Mouse (Mus musculus) kidney, adult 11 months (tissue): ENCODE data around the gene Cenpt.

Experiments used
- DNase-seq: peaks from one replicate; pipeline ENCODE4 v3.0.0; 2022

Cenpt gene

DNA sequence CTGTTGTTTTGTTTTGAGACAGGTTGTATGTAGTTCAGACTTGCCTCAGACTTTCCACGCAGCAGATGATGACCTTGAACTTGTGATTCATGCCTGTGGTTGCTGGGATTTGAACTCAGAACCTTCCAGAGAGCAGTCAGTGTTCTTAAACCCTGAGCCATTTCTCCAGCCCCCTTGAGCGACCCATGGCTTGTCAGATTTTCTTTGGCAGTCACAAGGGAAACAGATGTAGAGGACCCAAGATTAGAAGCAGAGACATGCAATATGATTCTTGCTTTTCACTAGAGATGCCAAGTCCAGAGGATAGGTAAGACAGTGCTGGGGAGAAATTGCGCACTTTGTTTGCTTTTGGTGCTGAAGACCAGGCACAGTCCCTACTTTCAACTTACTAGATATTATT is at the start of gene Cenpt:
TSS of gene Cenpt (minus strand) at position 101 of the 400 bp plus-strand sequence.
- DNase-seq: no peak

DNA sequence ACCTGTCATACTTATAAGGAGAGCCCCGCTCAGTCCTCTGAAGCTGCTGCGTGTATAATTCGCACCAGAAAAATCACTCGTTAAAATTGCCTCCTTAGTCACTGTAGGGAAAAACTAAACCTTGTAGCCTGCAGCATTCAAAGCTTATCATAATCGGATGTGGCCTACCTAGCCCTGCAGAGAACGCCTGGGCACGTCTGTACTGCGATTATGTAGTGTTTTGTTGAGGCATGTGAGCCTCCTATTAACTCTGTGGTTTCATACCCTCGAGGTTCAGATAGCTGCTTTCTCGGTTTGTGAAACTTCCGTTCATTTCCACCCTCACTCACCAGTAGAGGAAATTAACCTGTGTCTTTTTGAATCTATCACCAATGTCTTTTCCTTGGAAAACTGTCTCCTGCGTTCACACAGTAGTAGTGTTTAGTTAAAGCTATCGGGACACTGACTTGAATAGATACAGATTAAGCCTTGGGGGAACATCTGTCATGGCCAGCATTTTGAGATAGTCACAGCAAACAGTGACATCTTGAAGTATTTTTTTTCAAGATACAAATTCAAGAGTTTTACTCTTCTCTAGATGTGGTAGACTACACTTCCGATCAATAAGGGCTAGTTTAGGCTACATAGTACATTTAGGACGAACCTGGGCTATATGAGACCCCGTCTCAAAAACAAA is 48.0 kb upstream of the Cenpt start:
- DNase-seq: no peak

GRCm38 (mm10) chr8:105900180-105900940 is 47.3 kb upstream of the Cenpt start, which contains the start of gene Pskh1:
Gene Pskh1 (plus strand): TSS chr8:105900441.
- peak; percentile 86 for DNase-seq

DNA sequence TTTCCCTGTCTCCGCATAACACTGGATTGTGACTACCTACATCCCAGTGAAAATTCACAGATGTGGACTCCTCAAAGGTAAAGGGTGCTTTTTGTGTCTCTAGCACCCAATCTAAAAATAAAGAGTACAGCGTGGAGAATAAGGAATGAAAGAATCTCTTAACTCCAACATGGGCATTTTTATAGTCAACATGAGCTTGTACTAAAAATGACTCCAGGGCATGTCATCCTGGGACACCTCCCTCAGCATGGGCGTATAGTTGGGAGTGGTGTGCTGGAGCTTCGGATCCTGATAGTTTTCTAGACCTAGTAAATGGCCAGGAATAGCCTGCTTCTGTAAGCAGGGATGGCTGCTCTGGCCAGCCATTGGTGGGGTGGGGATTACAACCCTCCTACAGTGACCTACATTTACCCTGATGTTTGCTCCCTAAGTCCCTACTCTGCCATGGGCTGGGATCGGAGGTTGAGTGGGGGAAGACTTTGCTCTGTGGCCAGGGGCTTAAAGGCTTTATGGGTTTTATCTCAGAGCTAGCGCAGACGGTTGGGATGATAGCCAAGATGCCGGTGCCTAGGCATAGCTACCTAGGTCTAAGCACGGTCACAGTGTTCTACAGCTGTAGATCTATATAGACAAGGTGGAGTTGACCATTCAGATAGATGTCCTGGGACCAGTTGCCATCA is 44.9 kb upstream of the Cenpt start:
- no peak for DNase-seq

- DNase-seq: peak; percentile 68
Measured at GRCm38 (mm10) chr8:105893339-105893738, 40.3 kb upstream of the Cenpt start, which contains the start of gene Nrn1l. Gene Nrn1l (plus strand): TSS chr8:105893567.

- DNase-seq: no peak
Measured at GRCm38 (mm10) chr8:105892432-105892831, 39.4 kb upstream of the Cenpt start.

DNA sequence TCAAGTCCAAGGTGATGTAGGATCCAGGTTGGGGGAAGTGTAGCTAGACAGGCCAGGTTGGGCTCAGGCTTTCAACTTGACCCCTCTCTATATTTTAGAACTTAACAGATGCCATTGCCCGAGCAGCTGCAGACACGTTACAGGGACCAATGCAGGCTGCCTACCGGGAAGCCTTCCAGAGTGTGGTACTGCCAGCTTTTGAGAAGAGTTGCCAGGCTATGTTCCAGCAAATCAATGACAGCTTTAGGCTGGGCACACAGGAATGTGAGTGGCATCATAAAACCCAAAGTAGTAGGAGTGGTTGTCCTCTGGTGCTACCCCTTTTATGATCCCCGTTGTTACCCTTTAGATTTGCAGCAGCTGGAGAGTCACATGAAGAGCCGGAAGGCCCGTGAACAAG is 37.8 kb upstream of the Cenpt start:
- DNase-seq: no peak

- DNase-seq: no peak
Measured at GRCm38 (mm10) chr8:105889756-105890465, 36.8 kb upstream of the Cenpt start.

DNA sequence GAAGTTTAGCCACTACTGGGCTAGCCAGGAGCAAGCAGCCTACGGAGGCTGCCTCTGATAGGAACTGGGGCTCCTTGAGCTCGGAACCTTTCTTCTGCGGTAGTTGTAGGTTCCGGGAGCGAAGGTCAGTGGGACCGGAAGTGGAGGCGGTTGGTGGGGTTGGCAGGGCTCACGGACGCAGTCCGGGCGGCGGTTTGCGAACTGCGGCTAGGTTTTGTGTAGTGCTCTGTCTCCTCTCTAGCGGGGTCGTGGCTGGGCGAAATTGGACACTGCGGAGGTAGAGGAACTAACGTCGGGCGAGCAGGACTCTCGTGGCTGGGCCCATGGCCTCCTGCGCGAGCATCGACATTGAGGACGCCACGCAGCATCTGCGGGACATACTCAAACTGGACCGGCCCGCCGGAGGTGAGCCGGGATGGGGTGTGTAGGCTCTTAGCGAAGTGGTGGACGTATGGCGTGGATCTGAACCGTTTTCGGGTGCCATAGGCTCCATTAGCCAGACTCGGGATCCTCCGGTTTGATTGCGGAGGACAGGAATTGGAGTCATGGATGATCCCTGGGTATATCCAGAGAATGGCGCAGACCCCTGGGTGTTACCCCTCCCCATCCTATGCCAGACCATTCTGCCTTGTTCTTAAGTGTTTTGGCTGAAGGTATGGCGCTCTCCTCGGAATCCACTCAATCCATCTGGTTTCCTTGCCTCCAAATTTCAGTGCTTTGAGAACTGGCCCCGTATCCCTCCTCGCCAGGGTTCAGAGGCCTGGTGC is 27.9 kb upstream of the Cenpt start, which contains the start of gene Edc4:
TSS of gene Edc4 (plus strand) at position 128 of the 767 bp plus-strand sequence.
- peak; percentile 75 for DNase-seq

DNA sequence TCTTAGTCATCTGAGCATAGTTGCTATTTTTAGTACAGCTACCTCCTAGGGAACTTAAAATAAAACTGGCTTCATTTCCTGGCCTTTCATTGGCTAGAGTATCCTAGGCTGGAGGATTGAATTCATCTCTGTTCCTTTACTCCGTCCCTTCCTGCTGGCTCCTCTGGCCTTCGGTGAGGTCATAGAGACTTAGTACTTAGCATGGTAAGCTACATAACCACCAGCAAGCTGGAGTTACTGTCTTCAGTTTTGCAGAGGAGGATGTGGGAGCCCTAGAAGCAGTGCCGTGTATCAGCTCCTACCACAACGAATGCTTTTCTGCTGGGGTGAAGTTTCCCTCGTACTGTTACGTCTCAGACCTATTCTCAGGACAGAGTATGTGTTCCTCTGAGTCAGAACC is 21.2 kb upstream of the Cenpt start:
- DNase-seq: no peak

- DNase-seq: no peak
Measured at GRCm38 (mm10) chr8:105866364-105867029, 13.4 kb upstream of the Cenpt start.

DNA sequence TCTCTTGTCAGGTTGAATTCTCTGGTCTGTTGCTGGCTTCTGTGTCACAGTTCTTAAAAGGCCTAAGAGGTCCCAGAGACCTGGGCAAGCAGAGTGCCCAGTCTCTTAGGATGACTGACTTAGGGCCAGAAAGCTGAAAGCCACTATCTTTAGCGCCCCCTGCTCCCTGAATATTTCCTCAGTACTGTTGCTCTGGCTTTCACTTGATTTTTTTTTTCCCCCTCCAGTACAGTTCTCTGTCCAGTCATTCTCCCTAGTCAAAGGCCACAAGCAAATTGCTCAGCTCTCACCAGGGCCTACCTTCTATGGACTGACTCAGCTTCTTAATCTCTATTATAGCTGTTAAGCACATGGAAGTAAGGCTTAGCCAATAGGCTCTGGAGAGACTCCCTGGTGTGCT is 8.9 kb upstream of the Cenpt start:
- no peak for DNase-seq

DNA sequence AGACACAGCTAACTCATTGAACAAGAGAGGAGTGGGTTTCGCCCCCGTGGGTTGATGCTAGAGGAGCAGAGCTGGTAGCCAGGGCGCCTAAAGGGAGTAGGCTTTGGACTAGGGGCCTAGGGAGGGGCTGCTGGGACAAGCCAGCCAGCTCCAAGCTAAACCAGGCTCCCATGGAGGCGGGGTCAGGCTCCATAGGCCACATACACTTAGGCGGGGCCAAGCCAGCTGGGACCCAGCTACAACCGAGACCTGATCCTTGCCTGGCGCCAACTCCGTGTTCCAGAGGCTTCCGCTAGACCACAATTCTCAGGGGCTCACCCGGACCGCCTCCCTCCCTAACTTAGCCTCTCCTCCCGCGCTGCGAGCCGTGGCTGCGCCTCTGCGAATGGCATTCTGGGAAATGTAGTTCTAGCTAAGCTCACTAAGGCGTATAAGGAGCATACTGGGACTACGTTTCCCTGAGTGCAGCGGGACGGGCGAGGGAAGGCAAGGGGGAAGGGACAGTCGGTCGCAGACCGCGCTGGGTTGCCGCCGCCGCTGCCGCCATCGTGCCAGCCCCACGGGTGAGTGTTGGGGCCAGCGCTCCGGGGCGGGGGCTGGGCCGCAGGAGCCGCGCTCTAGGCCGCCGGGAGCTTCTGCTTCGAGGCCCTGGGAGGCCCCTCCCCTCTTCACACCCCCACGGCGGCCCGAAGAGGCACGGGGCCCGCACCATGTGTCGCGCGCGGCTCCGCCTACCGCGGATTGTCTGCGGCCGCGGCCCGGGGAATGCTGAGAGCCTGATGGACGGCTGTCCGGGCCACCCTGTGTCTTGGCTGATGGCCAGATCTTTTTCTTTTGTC is 7.3 kb upstream of the Cenpt start, which contains the start of gene Nutf2:
TSS of gene Nutf2 (plus strand) at position 438 of the 839 bp plus-strand sequence.
- DNase-seq: peak; percentile 99

DNA sequence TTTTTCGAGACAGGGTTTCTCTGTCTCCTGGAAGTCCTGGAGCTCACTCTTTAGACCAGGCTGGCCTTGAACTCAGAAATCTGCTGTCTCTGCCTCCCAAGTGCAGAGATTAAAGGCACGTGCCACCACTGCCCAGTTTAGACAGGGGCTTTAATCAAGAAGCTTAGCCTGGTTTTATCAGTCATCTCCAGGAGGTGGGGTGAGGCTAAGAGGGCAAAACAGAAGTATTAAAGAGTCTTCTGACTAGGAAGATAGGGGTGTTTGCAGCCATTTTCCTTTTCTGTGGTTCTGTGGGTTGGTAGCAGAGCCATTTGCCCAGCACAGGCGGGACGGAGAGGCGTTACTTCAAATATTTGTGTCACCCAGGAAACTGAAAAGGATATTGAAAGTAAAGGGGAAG is 6.2 kb upstream of the Cenpt start:
- DNase-seq: no peak

DNA sequence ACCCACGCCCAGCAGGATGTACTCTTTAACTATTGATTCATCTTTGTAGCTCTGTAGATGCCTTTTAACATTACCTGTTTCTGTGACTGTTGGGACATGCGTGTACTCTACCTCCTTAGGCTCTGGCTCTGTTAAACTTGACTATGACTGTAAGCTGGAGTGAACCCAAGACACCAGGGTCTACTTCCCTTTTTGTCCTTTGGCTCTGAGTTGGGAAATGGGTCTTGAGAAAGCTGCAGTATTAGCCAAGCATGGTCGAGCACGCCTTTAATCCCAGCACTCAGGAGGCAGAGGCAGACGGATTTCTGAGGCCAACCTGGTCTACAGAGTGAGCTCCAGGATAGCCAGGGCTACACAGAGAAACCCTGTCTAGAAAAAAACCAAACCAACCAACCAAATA is 5.4 kb upstream of the Cenpt start:
- DNase-seq: no peak

- no peak for DNase-seq
Measured at GRCm38 (mm10) chr8:105856168-105856835, 3.2 kb upstream of the Cenpt start.

DNA sequence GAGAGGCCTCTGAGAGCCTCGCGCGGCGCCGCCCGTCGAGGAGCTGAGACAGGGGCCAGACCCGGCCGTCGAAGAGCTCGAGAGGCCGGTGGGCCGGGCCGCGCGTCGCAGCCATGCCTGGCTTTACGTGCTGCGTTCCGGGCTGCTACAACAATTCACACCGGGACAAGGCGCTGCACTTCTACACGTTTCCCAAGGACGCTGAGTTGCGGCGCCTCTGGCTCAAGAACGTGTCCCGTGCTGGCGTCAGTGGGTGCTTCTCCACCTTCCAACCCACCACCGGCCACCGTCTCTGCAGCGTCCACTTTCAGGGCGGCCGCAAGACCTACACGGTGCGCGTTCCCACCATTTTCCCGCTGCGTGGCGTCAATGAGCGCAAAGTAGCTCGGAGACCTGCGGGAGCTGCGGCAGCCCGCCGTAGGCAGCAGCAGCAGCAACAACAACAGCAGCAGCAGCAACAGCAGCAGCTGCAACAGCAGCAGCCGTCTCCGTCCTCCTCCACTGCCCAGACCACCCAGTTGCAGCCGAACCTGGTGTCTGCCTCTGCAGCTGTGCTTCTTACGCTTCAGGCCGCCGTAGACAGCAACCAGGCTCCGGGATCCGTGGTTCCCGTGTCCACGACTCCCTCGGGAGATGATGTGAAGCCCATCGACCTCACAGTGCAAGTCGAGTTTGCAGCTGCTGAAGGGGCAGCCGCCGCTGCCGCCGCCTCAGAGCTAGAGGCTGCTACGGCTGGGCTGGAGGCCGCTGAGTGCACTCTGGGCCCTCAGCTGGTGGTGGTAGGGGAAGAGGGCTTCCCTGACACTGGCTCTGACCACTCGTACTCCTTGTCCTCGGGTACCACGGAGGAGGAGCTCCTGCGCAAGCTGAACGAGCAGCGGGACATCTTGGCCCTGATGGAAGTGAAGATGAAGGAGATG is 2.4 kb upstream of the Cenpt start:
- DNase-seq: peak; percentile 45

- DNase-seq: peak; percentile 90
Measured at GRCm38 (mm10) chr8:105854715-105855216, 1.7 kb upstream of the Cenpt start, which contains the start of gene Thap11. Gene Thap11 (plus strand): TSS chr8:105855132.
